Mouse (Mus musculus) cortical plate, adult 2 months (tissue): ENCODE measurements at regions not wholly inside any gene's neighbourhood (a gene's known extent, or its start where the extent isn't known, plus 50 kb on each side); places are given as distances from the start of the nearest gene placed in this dataset.

Experiments used
- CTCF ChIP-seq: fragments of 200-500 bp; IDR thresholded peaks from 2 replicates; pipeline ENCODE4 v1.5.1; 2011; ENCODE audit warnings: mild to moderate bottlenecking, control low read depth, low read length; ENCODE audit not compliant: insufficient read depth; ENCODE audit errors: extremely low read depth
- POLR2A ChIP-seq: fragments of 200-500 bp; IDR thresholded peaks from 2 replicates; pipeline ENCODE4 v1.6.1; 2011; ENCODE audit warnings: mild to moderate bottlenecking, low read length, control low read depth; ENCODE audit not compliant: insufficient read depth; ENCODE audit errors: extremely low read depth

GRCm38 (mm10) chr1:26459892-26460291, 227.4 kb downstream of the 4931408C20Rik start:
- no peak for TF ChIP-seq POLR2A
- TF ChIP-seq CTCF: no peak
